Mouse (Mus musculus) forebrain, embryonic 14.5 days (tissue): ENCODE measurements around the gene Chrng. TPM values are rescaled to one million over a fixed set of nuclear protein-coding genes. Genes with fewer than 3 reads are reported as not detected.

ENCODE experiments used
- ATAC-seq: fragments of 200-750 bp; cut with Nextera tagmentation; 2 replicates; pipeline ENCODE4 v1.8.0; 2017; ENCODE audit warnings: mild to moderate bottlenecking, moderate library complexity
- DNase-seq: peaks from one replicate; pipeline ENCODE4 v3.0.0-alpha.2; 2015; ENCODE audit warnings: low spot score
- H3K27ac ChIP-seq: fragments of 300-500 bp; sonication (generic); 2 replicates; pipeline ENCODE4 v1.5.1; 2014; ENCODE audit warnings: low read depth, mild to moderate bottlenecking, control low read depth, low read length, moderate library complexity
- H3K27me3 ChIP-seq: fragments of 300-500 bp; sonication (generic); replicated peaks from 2 replicates; pipeline ENCODE4 v1.6.1; 2014; ENCODE audit warnings: low read length, control low read depth, mixed read lengths; ENCODE audit not compliant: control insufficient read depth, insufficient read depth
- H3K36me3 ChIP-seq: fragments of 300-500 bp; sonication (generic); 2 replicates; pipeline ENCODE4 v1.6.1; 2014; ENCODE audit warnings: low read length, control low read depth; ENCODE audit not compliant: control insufficient read depth, insufficient read depth
- H3K4me1 ChIP-seq: fragments of 300-500 bp; sonication (generic); 2 replicates; pipeline ENCODE4 v1.6.1; 2014; ENCODE audit warnings: antibody characterized with exemption, low read length, control low read depth; ENCODE audit not compliant: control insufficient read depth, insufficient read depth
- H3K4me2 ChIP-seq: fragments of 300-500 bp; sonication (generic); 2 replicates; pipeline ENCODE4 v1.6.1; 2014; ENCODE audit warnings: mild to moderate bottlenecking, control low read depth, low read length
- H3K4me3 ChIP-seq: fragments of 300-500 bp; sonication (generic); 2 replicates; pipeline ENCODE4 v1.5.1; 2014; ENCODE audit warnings: low read depth, low read length, control low read depth
- H3K9ac ChIP-seq: fragments of 300-500 bp; sonication (generic); 2 replicates; pipeline ENCODE4 v1.6.1; 2014; ENCODE audit warnings: mild to moderate bottlenecking, low read length, control low read depth, moderate library complexity
- H3K9me3 ChIP-seq: fragments of 300-500 bp; sonication (generic); replicated peaks from 2 replicates; pipeline ENCODE4 v1.6.1; 2016; ENCODE audit warnings: low read length, control low read depth, mixed read lengths; ENCODE audit not compliant: control insufficient read depth
- WGBS: fragments of 180-500 bp; shearing (Covaris S2); extraction: QIAGEN DNeasy Blood & Tissue Kit; methylation state at CpG from one replicate; pipeline ENCODE4 v1.1.7; 2014; 5-methylcytosine and 5-hydroxymethylcytosine counted together
- polyA plus RNA-seq: library from polyadenylated mRNA; unstranded; fragments of >200 nt; fragmentation: Nextera tagmentation; extraction: Ambion mirVana; gene quantifications from 2 replicates; pipeline ENCODE4 v1.2.1, GENCODE M21; 2014

Gene Chrng
- polyA plus RNA-seq, 1 experiment from 2014 or later = not detected

- Histone ChIP-seq H3K4me1 (0 out of 2 replicates have a peak, but pooled peaks cover 2% of the 10 kb centered on the region), H3K9ac (peak overlapping the region; percentile 63), H3K27ac (no peak overlapping the region), H3K4me2 (peak overlapping the region; percentile 87), H3K36me3 (no peaks in the 10 kb centered on the region), H3K27me3 (peaks cover 21% of the 10 kb centered on the region), H3K9me3 (no peaks in the 10 kb centered on the region), H3K4me3 (peak overlapping the region; percentile 48)
- DNase-seq (peak; percentile 88), ATAC-seq (peak; percentile 65)
- WGBS = under 1% methylated on average over 15 of the region's 15 CpGs
Measured at GRCm38 (mm10) chr1:87187037-87187355, 17.5 kb upstream of the Chrng start.

- DNase-seq (no peak), ATAC-seq (no peak)
- Histone ChIP-seq H3K4me1 (no peaks in the 10 kb centered on the region), H3K9me3 (no peaks in the 10 kb centered on the region), H3K27ac (no peak within 1 kb of the TSS), H3K9ac (no peak within 1 kb of the TSS), H3K36me3 (no peaks in the 10 kb centered on the region), H3K4me3 (no peak within 1 kb of the TSS), H3K4me2 (no peak within 1 kb of the TSS), H3K27me3 (peaks cover 16% of the 10 kb centered on the region)
- 37% methylated on average over 4 of the region's 4 CpGs for WGBS
Measured at GRCm38 (mm10) chr1:87190429-87190828, 14.0 kb upstream of the Chrng start, which contains the start of gene Chrnd. Chrnd (plus strand) TSS chr1:87190607.

GRCm38 (mm10) chr1:87197296-87197695 is 7.2 kb upstream of the Chrng start:
- Histone ChIP-seq H3K4me2 (no peak overlapping the region), H3K36me3 (no peaks in the 10 kb centered on the region), H3K27ac (no peak overlapping the region), H3K9me3 (no peaks in the 10 kb centered on the region), H3K4me1 (no peaks in the 10 kb centered on the region), H3K27me3 (no peaks in the 10 kb centered on the region), H3K9ac (no peak overlapping the region), H3K4me3 (no peak overlapping the region)
- ATAC-seq = no peak
- no peak for DNase-seq
- 88% methylated on average over 9 of the region's 9 CpGs for WGBS

GRCm38 (mm10) chr1:87198119-87199065 is 6.1 kb upstream of the Chrng start:
- Histone ChIP-seq H3K9ac (no peak overlapping the region), H3K27ac (no peak overlapping the region), H3K4me2 (no peak overlapping the region), H3K27me3 (no peaks in the 10 kb centered on the region), H3K36me3 (no peaks in the 10 kb centered on the region), H3K4me3 (no peak overlapping the region), H3K9me3 (no peaks in the 10 kb centered on the region), H3K4me1 (no peaks in the 10 kb centered on the region)
- 79% methylated on average over 12 of the region's 12 CpGs for WGBS
- ATAC-seq (no peak), DNase-seq (no peak)

GRCm38 (mm10) chr1:87200811-87201210 is 3.6 kb upstream of the Chrng start:
- Histone ChIP-seq H3K36me3 (no peaks in the 10 kb centered on the region), H3K4me1 (no peaks in the 10 kb centered on the region), H3K27me3 (no peaks in the 10 kb centered on the region), H3K4me3 (no peak overlapping the region), H3K27ac (no peak overlapping the region), H3K9ac (no peak overlapping the region), H3K9me3 (no peaks in the 10 kb centered on the region), H3K4me2 (no peak overlapping the region)
- WGBS = 50% methylated on average over 2 of the region's 2 CpGs
- no peak for ATAC-seq
- no peak for DNase-seq

GRCm38 (mm10) chr1:87201848-87202247 is 2.6 kb upstream of the Chrng start:
- Histone ChIP-seq H3K4me1 (no peaks in the 10 kb centered on the region), H3K4me3 (no peak overlapping the region), H3K27me3 (0 out of 2 replicates have a peak, but pooled peaks cover 6% of the 10 kb centered on the region), H3K9me3 (no peaks in the 10 kb centered on the region), H3K9ac (no peak overlapping the region), H3K27ac (no peak overlapping the region), H3K4me2 (no peak overlapping the region), H3K36me3 (no peaks in the 10 kb centered on the region)
- no peak for ATAC-seq
- no peak for DNase-seq
- WGBS = 50% methylated on average over 1 of the region's 1 CpGs

- 0 out of 2 replicates have a peak, but pooled peaks cover 6% of the 10 kb centered on the region for H3K27me3 ChIP-seq
- no peak for DNase-seq
- ATAC-seq = no peak
- WGBS = 84% methylated on average over 5 of the region's 5 CpGs
- H3K4me2 ChIP-seq = no peak overlapping the region
- H3K4me3 ChIP-seq = no peak overlapping the region
- H3K9me3 ChIP-seq = no peaks in the 10 kb centered on the region
- H3K4me1 ChIP-seq = no peaks in the 10 kb centered on the region
- no peaks in the 10 kb centered on the region for H3K36me3 ChIP-seq
- no peak overlapping the region for H3K9ac ChIP-seq
- no peak overlapping the region for H3K27ac ChIP-seq
Measured at GRCm38 (mm10) chr1:87203779-87204178, 678 bp upstream of the Chrng start.

- Histone ChIP-seq H3K36me3 (no peaks in the 10 kb centered on the region), H3K9me3 (no peaks in the 10 kb centered on the region), H3K4me2 (no peak overlapping the region), H3K4me1 (no peaks in the 10 kb centered on the region), H3K27me3 (0 out of 2 replicates have a peak, but pooled peaks cover 6% of the 10 kb centered on the region), H3K27ac (no peak overlapping the region), H3K9ac (no peak overlapping the region), H3K4me3 (no peak overlapping the region)
- no peak for ATAC-seq
- WGBS = 73% methylated on average over 6 of the region's 6 CpGs
- no peak for DNase-seq
Measured at GRCm38 (mm10) chr1:87205038-87205437, 581 bp downstream of the Chrng start.

GRCm38 (mm10) chr1:87205502-87205901 is 1.0 kb downstream of the Chrng start:
- Histone ChIP-seq H3K9me3 (no peaks in the 10 kb centered on the region), H3K4me1 (no peaks in the 10 kb centered on the region), H3K4me3 (no peak overlapping the region), H3K36me3 (no peaks in the 10 kb centered on the region), H3K4me2 (no peak overlapping the region), H3K27me3 (0 out of 2 replicates have a peak, but pooled peaks cover 6% of the 10 kb centered on the region), H3K27ac (no peak overlapping the region), H3K9ac (no peak overlapping the region)
- ATAC-seq (no peak), DNase-seq (no peak)
- WGBS = 62% methylated on average over 3 of the region's 3 CpGs
